Mouse (Mus musculus) thymus, adult 2 months (tissue): ENCODE measurements around the gene Pkn1. TPM values are rescaled to one million over a fixed set of nuclear protein-coding genes. Genes with fewer than 3 reads are reported as not detected.

Experiments used
- DNase-seq: peaks from one replicate; pipeline ENCODE4 v3.0.0; 2021
- H3K27ac ChIP-seq: fragments of 200-500 bp; 2 replicates; pipeline ENCODE4 v1.5.1; 2012; ENCODE audit warnings: low read length, control low read depth; ENCODE audit not compliant: control insufficient read depth, insufficient read depth
- H3K27me3 ChIP-seq: fragments of 200-500 bp; 2 replicates; pipeline ENCODE4 v1.6.1; 2012; ENCODE audit warnings: mild to moderate bottlenecking, low read length, moderate library complexity, mixed read lengths; ENCODE audit not compliant: control insufficient read depth, insufficient read depth
- H3K36me3 ChIP-seq: fragments of 200-500 bp; 2 replicates; pipeline ENCODE4 v1.6.1; 2012; ENCODE audit warnings: mild to moderate bottlenecking, low read length, moderate library complexity; ENCODE audit not compliant: control insufficient read depth, insufficient read depth
- H3K4me1 ChIP-seq: fragments of 200-500 bp; replicated peaks from 2 replicates; pipeline ENCODE4 v1.6.1; 2012; ENCODE audit warnings: low read length; ENCODE audit not compliant: control insufficient read depth, insufficient read depth
- H3K4me3 ChIP-seq: fragments of 200-500 bp; 2 replicates; pipeline ENCODE4 v1.5.1; 2012; ENCODE audit warnings: mild to moderate bottlenecking, low read length, control low read depth, moderate library complexity; ENCODE audit not compliant: control insufficient read depth, insufficient read depth
- CTCF ChIP-seq: fragments of 200-500 bp; IDR thresholded peaks from 2 replicates; pipeline ENCODE4 v1.5.1; 2012; ENCODE audit warnings: mild to moderate bottlenecking, control low read depth, low read length, moderate library complexity, borderline replicate concordance; ENCODE audit not compliant: control insufficient read depth, poor library complexity, insufficient read depth; ENCODE audit errors: extremely low read depth
- POLR2A ChIP-seq: fragments of 200-500 bp; IDR thresholded peaks from 2 replicates; pipeline ENCODE4 v1.6.1; 2012; ENCODE audit warnings: mild to moderate bottlenecking, low read length, control low read depth, moderate library complexity; ENCODE audit not compliant: control insufficient read depth, poor library complexity, insufficient read depth; ENCODE audit errors: extremely low read depth
- WGBS: fragments of 180-500 bp; shearing (Covaris S2); methylation state at CpG from one replicate; pipeline ENCODE4 v1.1.7; 2018; 5-methylcytosine and 5-hydroxymethylcytosine counted together
- polyA plus RNA-seq: library from polyadenylated mRNA; depleted of rRNA; stranded (reverse); fragments of >200 nt; gene quantifications from 2 replicates; pipeline ENCODE4 v1.2.3, GENCODE M21; 2012

The Pkn1 gene
- polyA plus RNA-seq, 1 experiment = 324 TPM

GRCm38 (mm10) chr8:83741849-83742655 is 43.1 kb upstream of the Pkn1 start:
- DNase-seq = peak; percentile 44
- Histone ChIP-seq H3K27ac (peak overlapping the region; percentile 40; the same call in 1 of the 2 replicates), H3K27me3 (no peaks in the 10 kb centered on the region), H3K4me3 (peak overlapping the region; percentile 95), H3K36me3 (no peaks in the 10 kb centered on the region), H3K4me1 (peaks cover 45% of the 10 kb centered on the region)
- TF ChIP-seq CTCF = no peak
- no peak for TF ChIP-seq POLR2A
- 66% methylated on average over 19 of the region's 19 CpGs for WGBS

GRCm38 (mm10) chr8:83740976-83741741 is 42.2 kb upstream of the Pkn1 start, which contains the start of gene Adgre5:
TSS of gene Adgre5 (minus strand) at chr8:83741326.
- Histone ChIP-seq H3K27ac (peak within 1 kb of the TSS; percentile 97), H3K27me3 (no peaks in the 10 kb centered on the region), H3K36me3 (no peaks in the 10 kb centered on the region), H3K4me3 (peak within 1 kb of the TSS; percentile 95), H3K4me1 (peaks cover 54% of the 10 kb centered on the region)
- DNase-seq = peak; percentile 71
- TF ChIP-seq CTCF = no peak
- peak; percentile 38; the same call in 1 of the 2 replicates for TF ChIP-seq POLR2A
- WGBS = 7% methylated on average over 49 of the region's 56 CpGs

- H3K4me3 ChIP-seq = peak overlapping the region; percentile 95
- no peaks in the 10 kb centered on the region for H3K36me3 ChIP-seq
- TF ChIP-seq CTCF (no peak), POLR2A (no peak)
- peaks cover 57% of the 10 kb centered on the region for H3K4me1 ChIP-seq
- peak; percentile 39 for DNase-seq
- peak overlapping the region; percentile 97 for H3K27ac ChIP-seq
- H3K27me3 ChIP-seq = no peaks in the 10 kb centered on the region
- under 1% methylated on average over 3 of the region's 3 CpGs for WGBS
Observed at GRCm38 (mm10) chr8:83740586-83740975, 41.6 kb upstream of the Pkn1 start.

- peak; percentile 76 for DNase-seq
- H3K27me3 ChIP-seq = no peaks in the 10 kb centered on the region
- peak overlapping the region; percentile 97 for H3K27ac ChIP-seq
- peaks cover 57% of the 10 kb centered on the region for H3K4me1 ChIP-seq
- no peak for TF ChIP-seq CTCF
- TF ChIP-seq POLR2A = no peak
- H3K36me3 ChIP-seq = no peaks in the 10 kb centered on the region
- H3K4me3 ChIP-seq = peak overlapping the region; percentile 95
- WGBS = 6% methylated on average over 8 of the region's 8 CpGs
Observed at GRCm38 (mm10) chr8:83739711-83740468, 40.9 kb upstream of the Pkn1 start.

GRCm38 (mm10) chr8:83738949-83739710 is 40.2 kb upstream of the Pkn1 start:
- Histone ChIP-seq H3K4me1 (peaks cover 57% of the 10 kb centered on the region), H3K4me3 (peak overlapping the region; percentile 32), H3K36me3 (no peaks in the 10 kb centered on the region), H3K27me3 (no peaks in the 10 kb centered on the region), H3K27ac (peak overlapping the region; percentile 97)
- TF ChIP-seq CTCF = no peak
- TF ChIP-seq POLR2A = no peak
- 87% methylated on average over 10 of the region's 10 CpGs for WGBS
- DNase-seq = no peak
